In genomic region chr2:25863337-25864131, GRCm38 (mm10) we compare ENCODE assay signal across 9 mouse cellular contexts. TPM values are rescaled to one million over a fixed set of nuclear protein-coding genes. Genes with fewer than 3 reads are reported as not detected.
A peak's percentile ranks its signal among the peaks of the same experiment; 100 is the strongest.
DNase-seq lines count a peak whose midpoint lies in the region; ATAC-seq and TF ChIP-seq lines count a peak whose summit lies in the region.
"Had no signal": no experiment of that assay in that cellular context is flagged by ENCODE, and none has a peak within 500 bp of the region (broad histone marks: within the 10 kb centered on the region; RNA-seq: fewer than 3 reads in every experiment).

Gene Kcnt1, plus strand, starts transcription at chr2:25863734.

- H3K27ac ChIP-seq in lung, postnatal 0 days (ENCODE audit: low read length): no peak within 1 kb of the TSS

- DNase-seq in thymus, postnatal 14 days: peak; percentile 26
- no peak for DNase-seq in thymus, adult 18-20 months
- DNase-seq in heart, postnatal 10 days: peak; percentile 22 to 40
- DNase-seq in kidney, postnatal 4 days: peak; percentile 71 to 80
- peak; percentile 54 for DNase-seq in lung, postnatal 0 days (ENCODE audit: low spot score)
- DNase-seq in right cerebral cortex, postnatal 10 days (ENCODE audit: low spot score in 2 of 2): peak; percentile 73 to 77

- H3K4me2 ChIP-seq in lung, postnatal 0 days (replicated peaks; ENCODE audit: low read depth, low read length): peak within 1 kb of the TSS; percentile 68

- TF ChIP-seq CTCF in lung, postnatal 0 days (IDR thresholded peaks at IDR 0.05): no peak

- peak within 1 kb of the TSS; percentile 35 for H3K4me3 ChIP-seq in lung, postnatal 0 days (ENCODE audit: low read depth, low read length)

- peaks cover 6% of the 10 kb centered on the region for H3K4me1 ChIP-seq in lung, postnatal 0 days (ENCODE audit: insufficient read depth, low read depth, low read length)

- H3K9ac ChIP-seq in lung, postnatal 0 days (replicated peaks; ENCODE audit: low read depth): no peak within 1 kb of the TSS

- WGBS in lung, postnatal 0 days: 2% methylated on average over 34 of the region's 53 CpGs

- no peaks in the 10 kb centered on the region for H3K9me3 ChIP-seq in lung, postnatal 0 days (ENCODE audit: low read length)

- no peak for TF ChIP-seq EP300 in lung, postnatal 0 days (IDR thresholded peaks at IDR 0.05)

- peaks cover 8% of the 10 kb centered on the region; the same call in 1 of the 2 replicates for H3K27me3 ChIP-seq in lung, postnatal 0 days (replicated peaks; ENCODE audit: insufficient read depth, low read length)

- no peaks in the 10 kb centered on the region for H3K36me3 ChIP-seq in lung, postnatal 0 days (ENCODE audit: insufficient read depth, low read length)

- ATAC-seq in common myeloid progenitor, adult 5-6 weeks (replicated peaks; ENCODE audit: low read depth, poor library complexity, severe bottlenecking): peak; percentile 25; the same call in 1 of the 2 replicates
- peak; percentile 56 for ATAC-seq in lung, postnatal 0 days
- ATAC-seq in activated CD4-positive, CD25-positive, alpha-beta regulatory T cell, adult 4 months: no peak

- intact Hi-C loops in heart, postnatal 10 days (cut with DNase I): no loop called here

RNA-seq across cellular contexts. Expression of gene Kcnt1, which starts in this region (rescaled TPM):
- total RNA-seq in common myeloid progenitor, adult 5-6 weeks (2017): not detected in 2 replicates
- 1 to 10 TPM in 1 of 2 experiments, under 1 TPM in 1; 0.62 to 1.1 TPM for total RNA-seq in heart, postnatal 10 days (2021)
- polyA plus RNA-seq in lung, postnatal 0 days (2015; fragmentation: Nextera tagmentation; extraction: Ambion mirVana): 0.17 and 0.21 TPM in 2 replicates
- under 1 TPM in 1 of 2 experiments, not detected in 1; 0.34 TPM for polyA plus RNA-seq in activated CD4-positive, CD25-positive, alpha-beta regulatory T cell, adult 4 months (2017; shearing (Covaris generic))
- total RNA-seq: neutrophil, adult 5-6 weeks had no signal

Comparison
In these comparisons a context has a peak if more than half of its experiments do, and no peak if none do; other contexts are left out.
1. DNase-seq: peak in thymus, postnatal 14 days (single experiment), heart, postnatal 10 days (2 of 2), kidney, postnatal 4 days (2 of 2) and right cerebral cortex, postnatal 10 days (2 of 2); none in thymus, adult 18-20 months (0 of 2).
2. Peak in ATAC-seq in common myeloid progenitor, adult 5-6 weeks; RNA of the gene not detected or under 1 TPM.
3. Peak in DNase-seq, ATAC-seq, H3K4me3 ChIP-seq and H3K4me2 ChIP-seq in lung, postnatal 0 days; RNA of the gene not detected or under 1 TPM.